Mouse (Mus musculus): ENCODE data around the gene Gpr156. TPM values are rescaled to one million over a fixed set of nuclear protein-coding genes. Genes with fewer than 3 reads are reported as not detected.

Gpr156 gene
- total and polyA plus RNA-seq, 2 experiments from 2014 or later: 2.3 to 3.3 TPM

DNA sequence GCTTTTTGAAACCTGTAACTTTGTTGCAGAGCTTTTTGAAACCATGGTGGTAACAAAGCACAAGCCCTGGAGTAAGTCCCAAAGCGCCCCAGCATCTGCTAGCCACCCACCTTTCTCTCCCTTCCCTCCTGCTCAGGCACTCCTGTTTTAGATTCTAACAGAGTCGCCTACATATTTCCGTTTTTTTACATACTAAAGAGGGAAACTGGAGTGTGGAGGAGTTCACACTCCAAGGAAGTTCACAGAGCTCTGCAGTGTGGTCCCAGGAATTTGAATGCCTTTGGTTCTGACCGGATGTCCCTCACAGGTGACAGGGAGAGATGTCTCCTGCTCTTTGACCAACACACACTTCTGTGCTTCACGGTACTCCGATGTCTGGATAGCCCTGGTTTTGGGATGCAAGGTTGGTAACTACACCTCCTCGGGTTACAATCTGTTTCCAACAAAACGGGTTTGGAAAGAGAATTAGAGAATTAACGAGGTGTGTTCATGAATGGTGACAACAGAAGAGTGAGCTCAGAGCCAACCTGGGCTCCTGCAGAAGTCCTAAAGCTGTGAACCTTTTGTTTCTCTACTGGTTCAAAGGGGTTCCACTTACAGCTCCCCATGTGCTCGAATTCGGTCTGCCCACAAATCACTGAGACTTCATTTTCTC is 72.0 kb downstream of the Gpr156 start:
- Histone ChIP-seq H3K27me3 (ENCODE audit: insufficient read depth, low read length) (no peaks in the 10 kb centered on the region), H3K9me3 (ENCODE audit: low read length) (no peaks in the 10 kb centered on the region), H3K4me2 (ENCODE audit: low read depth) (no peak overlapping the region), H3K4me1 (ENCODE audit: insufficient read depth) (no peaks in the 10 kb centered on the region), H3K27ac (ENCODE audit: low read depth, low read length) (no peak overlapping the region), H3K9ac (no peak overlapping the region), H3K36me3 (ENCODE audit: insufficient read depth) (no peaks in the 10 kb centered on the region), H3K4me3 (ENCODE audit: low read depth, low read length) (no peak overlapping the region)
- ATAC-seq (no peak), DNase-seq (no peak)
- 48% methylated on average over 11 of the region's 11 CpGs for WGBS
- TF ChIP-seq CTCF (IDR thresholded peaks at IDR 0.05; ENCODE audit: low read depth): no peak

GRCm38 (mm10) chr16:37989796-37990195 is 73.5 kb downstream of the Gpr156 start:
- Histone ChIP-seq H3K36me3 (ENCODE audit: insufficient read depth) (no peaks in the 10 kb centered on the region), H3K4me2 (ENCODE audit: low read depth) (no peak overlapping the region), H3K4me3 (ENCODE audit: low read depth, low read length) (no peak overlapping the region), H3K27me3 (ENCODE audit: insufficient read depth, low read length) (no peaks in the 10 kb centered on the region), H3K4me1 (ENCODE audit: insufficient read depth) (no peaks in the 10 kb centered on the region), H3K9ac (no peak overlapping the region), H3K27ac (ENCODE audit: low read depth, low read length) (no peak overlapping the region), H3K9me3 (ENCODE audit: low read length) (no peaks in the 10 kb centered on the region)
- no peak for ATAC-seq
- 72% methylated on average over 3 of the region's 3 CpGs for whole genome bisulfite sequencing
- no peak for TF ChIP-seq CTCF (IDR thresholded peaks at IDR 0.05; ENCODE audit: low read depth)
- no peak for DNase-seq

- peak overlapping the region; percentile 70 for H3K27ac ChIP-seq (ENCODE audit: low read depth, low read length)
- H3K36me3 ChIP-seq (ENCODE audit: insufficient read depth): no peaks in the 10 kb centered on the region
- H3K27me3 ChIP-seq (ENCODE audit: insufficient read depth, low read length): no peaks in the 10 kb centered on the region
- WGBS: 9% methylated on average over 10 of the region's 10 CpGs
- no peak overlapping the region for H3K9ac ChIP-seq
- H3K4me3 ChIP-seq (ENCODE audit: low read depth, low read length): no peak overlapping the region
- ATAC-seq (peak; percentile 84), DNase-seq (peak; percentile 68)
- H3K4me1 ChIP-seq (ENCODE audit: insufficient read depth): no peaks in the 10 kb centered on the region
- H3K4me2 ChIP-seq (ENCODE audit: low read depth): no peak overlapping the region
- H3K9me3 ChIP-seq (ENCODE audit: low read length): no peaks in the 10 kb centered on the region
- TF ChIP-seq CTCF (IDR thresholded peaks at IDR 0.05; ENCODE audit: low read depth): peak; percentile 50
These were observed 74.5 kb downstream of the Gpr156 start for GRCm38 (mm10) chr16:37990553-37991344.

- Histone ChIP-seq H3K36me3 (ENCODE audit: insufficient read depth) (no peaks in the 10 kb centered on the region), H3K27me3 (ENCODE audit: insufficient read depth, low read length) (no peaks in the 10 kb centered on the region), H3K4me3 (ENCODE audit: low read depth, low read length) (no peak overlapping the region), H3K4me2 (ENCODE audit: low read depth) (no peak overlapping the region), H3K9me3 (ENCODE audit: low read length) (no peaks in the 10 kb centered on the region), H3K4me1 (ENCODE audit: insufficient read depth) (no peaks in the 10 kb centered on the region), H3K27ac (ENCODE audit: low read depth, low read length) (no peak overlapping the region), H3K9ac (no peak overlapping the region)
- no peak for TF ChIP-seq CTCF (IDR thresholded peaks at IDR 0.05; ENCODE audit: low read depth)
- WGBS: 51% methylated on average over 8 of the region's 8 CpGs
- DNase-seq: no peak
- ATAC-seq: no peak
These were observed 76.5 kb downstream of the Gpr156 start for GRCm38 (mm10) chr16:37992806-37993205.

GRCm38 (mm10) chr16:37994647-37995046 is 78.4 kb downstream of the Gpr156 start:
- ATAC-seq: peak; percentile 48
- 15% methylated on average over 12 of the region's 12 CpGs for WGBS
- 0 out of 2 replicates have a peak overlapping the region, but pooled peaks have one; percentile 1 for H3K4me2 ChIP-seq (ENCODE audit: low read depth)
- H3K36me3 ChIP-seq (ENCODE audit: insufficient read depth): no peaks in the 10 kb centered on the region
- TF ChIP-seq CTCF (IDR thresholded peaks at IDR 0.05; ENCODE audit: low read depth): peak; percentile 72
- no peaks in the 10 kb centered on the region for H3K9me3 ChIP-seq (ENCODE audit: low read length)
- H3K9ac ChIP-seq: no peak overlapping the region
- DNase-seq: peak; percentile 72
- no peak overlapping the region for H3K27ac ChIP-seq (ENCODE audit: low read depth, low read length)
- no peaks in the 10 kb centered on the region for H3K4me1 ChIP-seq (ENCODE audit: insufficient read depth)
- no peaks in the 10 kb centered on the region for H3K27me3 ChIP-seq (ENCODE audit: insufficient read depth, low read length)
- H3K4me3 ChIP-seq (ENCODE audit: low read depth, low read length): no peak overlapping the region

GRCm38 (mm10) chr16:37997771-37998170 is 81.5 kb downstream of the Gpr156 start:
- DNase-seq (no peak), ATAC-seq (no peak)
- no peaks in the 10 kb centered on the region for H3K4me1 ChIP-seq (ENCODE audit: insufficient read depth)
- no peaks in the 10 kb centered on the region for H3K9me3 ChIP-seq (ENCODE audit: low read length)
- no peak overlapping the region for H3K9ac ChIP-seq
- WGBS: 73% methylated on average over 4 of the region's 4 CpGs
- H3K4me2 ChIP-seq (ENCODE audit: low read depth): no peak overlapping the region
- H3K36me3 ChIP-seq (ENCODE audit: insufficient read depth): no peaks in the 10 kb centered on the region
- no peak overlapping the region for H3K27ac ChIP-seq (ENCODE audit: low read depth, low read length)
- no peaks in the 10 kb centered on the region for H3K27me3 ChIP-seq (ENCODE audit: insufficient read depth, low read length)
- TF ChIP-seq CTCF (IDR thresholded peaks at IDR 0.05; ENCODE audit: low read depth): no peak
- no peak overlapping the region for H3K4me3 ChIP-seq (ENCODE audit: low read depth, low read length)

GRCm38 (mm10) chr16:37999762-38000161 is 83.5 kb downstream of the Gpr156 start:
- H3K9me3 ChIP-seq (ENCODE audit: low read length): no peaks in the 10 kb centered on the region
- 65% methylated on average over 1 of the region's 1 CpGs for WGBS
- TF ChIP-seq CTCF (IDR thresholded peaks at IDR 0.05; ENCODE audit: low read depth): no peak
- H3K4me1 ChIP-seq (ENCODE audit: insufficient read depth): no peaks in the 10 kb centered on the region
- no peaks in the 10 kb centered on the region for H3K36me3 ChIP-seq (ENCODE audit: insufficient read depth)
- ATAC-seq (no peak), DNase-seq (no peak)
- H3K27ac ChIP-seq (ENCODE audit: low read depth, low read length): peak overlapping the region; percentile 45; the same call in 1 of the 2 replicates
- H3K4me3 ChIP-seq (ENCODE audit: low read depth, low read length): no peak overlapping the region
- no peaks in the 10 kb centered on the region for H3K27me3 ChIP-seq (ENCODE audit: insufficient read depth, low read length)
- no peak overlapping the region for H3K4me2 ChIP-seq (ENCODE audit: low read depth)
- peak overlapping the region; percentile 25 for H3K9ac ChIP-seq
